Mouse (Mus musculus) brain, embryonic 18.5 days (tissue): Measurements from ENCODE around the gene Ifngr2.
"Not testable (repeated sequence)": the region's sequence is repeated elsewhere in the genome, so short reads cannot be mapped to it uniquely, and the experiment has no call there.

Experiments used
- DNase-seq: peaks from one replicate; pipeline ENCODE4 v3.0.0-alpha.2; 2012; ENCODE audit warnings: low read depth, low spot score

Ifngr2 gene

DNA sequence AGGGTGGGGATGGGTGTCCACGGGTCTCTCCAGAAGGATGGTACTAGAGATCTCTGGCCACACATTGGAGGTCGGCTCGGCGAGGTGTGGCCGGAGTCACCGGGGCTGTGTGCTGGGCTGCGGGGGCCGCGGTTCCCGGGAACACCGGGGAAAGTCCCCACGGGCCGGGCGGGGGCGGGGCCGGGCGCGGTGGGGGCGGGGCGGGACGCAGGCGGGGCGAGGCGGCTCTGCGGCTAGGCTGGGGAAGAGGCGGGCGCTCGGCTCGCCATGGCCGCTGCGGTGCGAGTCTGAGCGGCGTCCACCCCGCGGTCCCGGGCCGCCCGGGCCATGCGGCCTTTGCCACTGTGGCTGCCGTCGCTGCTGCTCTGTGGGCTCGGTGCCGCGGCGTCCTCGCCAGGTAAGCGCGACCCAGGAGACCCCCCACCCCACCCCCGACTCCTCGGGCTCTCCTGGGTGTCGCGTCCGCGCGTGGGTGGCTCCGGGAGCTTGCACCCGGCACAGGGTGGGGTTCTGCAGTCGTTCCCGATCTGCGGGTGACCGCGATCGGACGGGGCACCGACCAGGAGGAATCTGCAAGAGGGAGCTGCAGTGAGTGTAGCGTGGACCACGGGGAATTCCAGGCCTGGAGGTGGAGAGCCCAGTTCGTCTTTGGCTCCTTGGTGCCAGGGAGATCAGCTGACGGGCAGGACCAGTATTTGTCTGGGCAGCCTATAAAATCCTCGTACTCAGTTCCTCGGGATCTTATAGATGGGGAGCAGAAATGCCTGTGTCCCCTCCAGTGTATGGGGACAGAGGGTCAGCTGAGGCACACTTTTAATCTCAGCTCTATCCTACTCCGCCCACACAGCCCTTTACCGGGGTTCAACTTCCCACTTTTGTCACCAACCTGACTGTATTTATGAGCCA, at the start of gene Ifngr2:
Gene Ifngr2 (plus strand): TSS at position 237 of the 906 bp plus-strand sequence.
- DNase-seq = no peak

DNA sequence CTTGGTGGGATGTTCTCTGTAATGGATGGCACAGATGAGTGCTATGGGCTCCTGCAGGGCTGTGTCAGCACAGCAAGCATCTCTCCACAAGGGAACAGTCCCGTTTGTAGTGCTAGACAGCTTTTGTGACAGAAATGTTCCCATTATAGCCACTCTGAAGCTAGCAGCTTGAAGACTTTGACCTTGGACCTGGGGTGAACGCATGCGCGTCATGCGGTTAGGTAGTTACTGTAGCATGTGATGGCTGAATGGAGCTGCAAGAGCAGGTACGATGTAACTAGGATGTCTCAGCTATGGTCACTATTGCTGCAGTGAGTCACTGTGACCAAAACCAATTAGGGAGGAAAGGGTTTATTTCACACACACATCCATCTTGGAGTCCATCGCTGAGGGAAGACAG, 48.8 kb upstream of the Ifngr2 start:
- DNase-seq = no peak

DNA sequence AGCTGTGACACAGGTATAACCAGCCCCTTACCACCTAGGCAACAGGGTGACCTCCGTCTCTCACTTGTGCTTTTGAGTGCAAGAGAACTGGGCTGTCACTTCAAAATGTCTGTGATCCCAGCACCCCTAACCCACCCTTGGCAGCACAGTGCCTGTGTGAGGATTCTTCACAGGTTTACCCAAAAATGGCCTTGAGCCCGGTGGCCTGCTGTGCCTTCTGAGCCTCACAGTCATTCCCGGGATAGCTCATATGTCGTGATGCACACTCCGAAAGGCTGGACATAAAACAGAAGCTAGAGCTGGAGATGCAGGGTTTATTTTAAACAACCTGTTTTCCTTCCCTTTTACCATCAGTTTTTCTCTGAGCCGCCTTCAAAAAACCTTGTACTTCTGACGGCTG, 42.2 kb upstream of the Ifngr2 start:
- no peak for DNase-seq

DNA sequence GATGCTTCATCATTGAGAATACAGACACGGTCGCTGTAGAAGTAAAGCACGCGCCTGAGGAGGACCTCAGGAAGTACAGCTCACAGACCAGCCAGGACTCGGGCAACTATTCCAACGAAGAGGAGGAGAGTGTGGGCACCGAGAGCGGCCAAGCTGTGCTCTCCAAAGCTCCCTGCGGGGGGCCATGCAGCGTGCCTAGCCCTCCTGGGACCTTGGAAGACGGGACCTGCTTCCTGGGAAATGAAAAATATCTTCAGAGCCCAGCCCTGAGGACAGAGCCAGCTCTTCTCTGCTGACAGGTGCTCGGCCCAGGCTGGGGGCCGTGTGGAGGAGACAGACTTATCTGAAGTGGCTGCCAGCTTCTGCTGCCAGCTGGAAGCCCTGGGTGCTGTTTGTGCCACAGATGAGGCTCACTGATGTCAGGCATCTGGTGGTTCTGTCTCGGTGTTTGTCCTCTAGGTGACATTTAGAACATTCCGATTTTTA, 41.7 kb upstream of the Ifngr2 start:
- no peak for DNase-seq

DNA sequence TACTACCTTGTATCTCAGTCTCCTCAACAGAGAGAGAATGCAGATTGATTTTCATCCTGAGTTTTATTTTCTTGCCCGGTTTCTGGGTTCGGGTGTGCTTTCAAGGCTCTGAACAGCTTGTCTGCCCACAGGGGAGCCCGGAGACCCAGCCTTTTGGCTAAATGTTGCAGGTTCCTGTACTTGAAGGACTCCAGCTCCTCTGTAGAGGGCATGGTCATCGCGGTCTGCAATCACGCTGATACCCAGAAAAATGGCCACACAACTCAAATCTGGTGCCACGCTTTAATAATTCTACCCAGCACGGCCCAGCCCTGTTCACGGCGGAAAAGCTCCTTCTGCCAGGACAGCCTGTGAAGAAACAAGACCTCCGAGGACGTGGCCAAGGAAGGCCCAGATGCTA, 40.5 kb upstream of the Ifngr2 start:
- no peak for DNase-seq

DNA sequence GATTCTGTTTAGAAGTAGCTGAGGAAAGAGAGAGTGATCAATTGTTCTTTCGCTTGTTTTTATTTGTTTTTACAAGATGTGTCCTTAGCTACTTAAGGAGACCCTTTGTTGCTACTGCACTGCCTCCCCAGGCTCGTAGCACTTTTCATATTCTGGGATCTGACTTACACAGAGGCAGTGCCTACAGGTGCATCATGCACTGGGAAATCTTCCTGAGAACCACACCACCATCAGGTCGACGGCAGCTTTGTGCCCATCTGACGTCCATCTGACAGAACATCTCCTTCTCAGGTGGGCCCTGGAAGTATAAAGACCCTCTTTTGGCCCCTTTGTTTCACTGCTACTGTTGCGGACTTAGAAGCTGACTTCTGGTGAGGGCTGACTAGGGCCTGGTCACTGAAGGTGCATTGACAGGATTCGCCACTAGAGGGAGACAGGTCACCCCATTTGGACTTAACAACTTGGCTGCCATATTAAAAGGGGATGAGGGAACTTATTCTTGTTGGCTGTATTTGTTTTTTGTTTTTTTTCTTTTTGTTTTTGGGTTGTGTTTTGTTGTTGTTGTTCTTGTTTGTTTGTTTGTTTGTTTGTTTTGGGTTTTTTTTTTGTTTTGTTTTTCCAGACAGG, 34.6 kb upstream of the Ifngr2 start:
- peak; percentile 43 for DNase-seq

DNA sequence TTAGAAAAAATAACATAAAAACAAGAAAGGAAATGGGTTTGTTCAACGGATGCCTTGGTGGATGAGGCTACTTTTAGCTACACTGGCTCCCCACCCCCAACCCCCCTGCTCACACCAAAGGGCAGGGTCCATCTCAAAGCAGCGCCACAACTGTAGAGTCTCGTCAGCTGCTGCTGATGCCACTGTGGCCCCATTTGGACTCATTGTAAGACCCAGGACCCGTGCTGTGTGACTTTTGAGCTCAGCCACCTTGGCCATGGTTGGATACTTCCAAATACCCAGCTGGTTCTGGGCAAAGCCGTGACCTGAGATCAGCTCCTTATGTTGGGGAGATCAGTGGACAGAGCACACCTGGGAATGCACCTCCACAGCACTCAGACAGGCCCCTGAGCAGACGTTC, 33.8 kb upstream of the Ifngr2 start:
- DNase-seq = no peak

DNA sequence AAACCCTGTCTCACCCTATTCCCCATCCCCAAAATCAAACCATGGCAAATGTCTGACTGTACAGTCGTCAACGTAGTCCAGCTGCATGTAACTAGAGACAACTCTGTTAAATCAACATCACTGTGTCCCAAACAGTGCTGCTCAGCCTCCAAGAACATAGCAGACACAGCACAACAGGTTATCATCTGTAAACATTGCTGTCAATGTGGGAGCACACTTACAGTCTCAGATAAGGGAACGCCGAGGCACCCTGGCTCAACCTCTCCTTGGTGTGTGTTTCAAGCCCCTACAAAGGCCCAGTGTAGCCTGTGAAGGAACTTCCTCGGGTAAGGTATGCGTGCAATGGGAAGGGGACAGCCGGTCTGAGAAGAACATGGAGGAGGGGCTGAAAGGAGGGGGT, 29.9 kb upstream of the Ifngr2 start:
- no peak for DNase-seq

DNA sequence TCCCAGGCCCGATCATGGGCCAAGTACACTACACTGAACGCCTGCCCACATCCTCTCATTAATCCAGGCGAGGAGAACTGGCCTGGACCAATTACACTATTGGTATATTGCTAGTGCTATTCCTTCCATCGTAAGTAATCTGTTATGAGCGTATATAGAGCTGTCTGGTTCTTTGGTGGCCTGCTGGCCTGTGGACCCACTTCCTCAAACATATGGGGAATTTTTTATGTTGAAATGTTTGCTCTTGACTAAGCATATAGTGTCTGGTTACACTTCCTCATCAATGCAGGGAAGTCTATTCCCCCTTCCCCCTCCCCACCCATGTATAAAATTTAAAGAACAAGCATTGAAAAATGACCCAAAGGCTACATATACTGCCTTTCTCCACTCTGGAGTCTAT, 24.8 kb upstream of the Ifngr2 start:
- no peak for DNase-seq

DNA sequence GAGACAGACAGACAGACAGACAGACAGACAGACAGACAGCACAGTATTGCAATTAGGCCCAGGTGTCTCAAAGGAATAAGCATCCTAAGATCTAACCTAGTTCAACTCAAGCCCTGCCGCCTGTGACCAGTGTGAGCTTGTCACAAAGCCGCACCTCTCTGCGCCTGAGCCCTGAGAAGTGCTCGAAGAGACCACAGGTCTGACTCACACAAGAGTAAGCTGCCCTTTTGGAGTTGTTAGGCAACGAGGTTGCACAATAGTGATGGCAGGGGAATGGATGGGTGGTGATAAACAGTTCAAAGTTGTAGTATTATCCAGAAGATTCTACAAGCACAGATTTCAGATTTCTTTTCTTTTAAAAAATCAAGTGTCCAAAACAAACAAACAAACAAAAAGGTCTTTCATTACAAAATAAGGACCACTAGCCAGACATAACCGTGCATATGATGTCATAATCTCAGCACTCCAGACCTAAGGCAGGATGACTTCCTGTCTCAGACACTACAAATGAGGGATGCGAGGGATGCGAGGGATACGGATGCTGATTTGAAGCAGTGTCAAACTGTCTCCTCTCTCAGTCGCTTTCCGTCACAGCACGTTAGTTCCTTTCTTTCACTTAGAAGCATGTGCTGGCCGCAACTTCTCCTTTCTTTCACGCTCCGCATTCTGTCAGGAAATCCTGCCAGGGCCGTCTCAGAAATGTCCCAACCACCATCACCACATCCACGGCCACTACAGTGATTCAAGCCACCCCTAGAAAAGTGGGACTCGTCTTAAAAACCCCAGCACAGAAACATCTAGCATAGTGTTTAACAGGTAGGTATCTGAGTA, 24.2 kb upstream of the Ifngr2 start:
- DNase-seq = no peak

DNA sequence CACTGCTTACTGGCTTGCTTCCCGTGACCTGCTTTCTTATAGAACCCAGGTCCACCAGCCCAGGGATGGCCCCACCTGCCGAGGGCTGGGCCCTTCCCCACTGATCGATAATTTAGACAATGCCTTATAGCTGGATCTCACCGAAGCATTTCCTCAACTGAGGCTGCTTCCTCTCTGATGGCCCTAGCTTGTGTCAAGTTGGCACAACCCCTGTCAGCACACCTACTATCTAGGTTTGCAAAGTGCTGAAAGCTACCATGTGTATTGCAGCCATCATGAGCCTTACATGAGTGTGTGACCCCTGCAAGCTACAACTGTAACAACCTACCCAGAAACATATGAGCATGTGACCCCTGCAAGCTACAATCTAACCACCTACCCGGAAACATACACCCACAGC, 22.7 kb upstream of the Ifngr2 start:
- no peak for DNase-seq

DNA sequence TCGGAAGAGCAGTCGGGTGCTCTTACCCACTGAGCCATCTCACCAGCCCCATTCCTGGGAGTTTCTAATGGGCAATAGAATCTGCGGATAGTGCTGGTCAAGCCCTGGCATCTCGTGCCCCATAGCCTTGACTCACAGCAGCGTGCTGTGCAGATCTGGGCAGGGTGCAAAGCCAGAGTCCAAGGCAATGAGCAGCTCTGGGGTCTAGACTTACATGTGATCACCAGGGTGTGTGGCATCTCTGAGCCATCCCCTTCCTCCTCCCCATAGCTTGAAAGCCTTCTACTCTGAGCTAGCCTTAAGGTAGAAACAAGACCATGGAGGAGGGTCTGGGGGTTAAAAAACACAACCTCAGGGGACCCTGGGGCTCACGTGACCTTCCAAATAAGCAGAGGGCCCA, 20.6 kb upstream of the Ifngr2 start:
- DNase-seq = no peak

DNA sequence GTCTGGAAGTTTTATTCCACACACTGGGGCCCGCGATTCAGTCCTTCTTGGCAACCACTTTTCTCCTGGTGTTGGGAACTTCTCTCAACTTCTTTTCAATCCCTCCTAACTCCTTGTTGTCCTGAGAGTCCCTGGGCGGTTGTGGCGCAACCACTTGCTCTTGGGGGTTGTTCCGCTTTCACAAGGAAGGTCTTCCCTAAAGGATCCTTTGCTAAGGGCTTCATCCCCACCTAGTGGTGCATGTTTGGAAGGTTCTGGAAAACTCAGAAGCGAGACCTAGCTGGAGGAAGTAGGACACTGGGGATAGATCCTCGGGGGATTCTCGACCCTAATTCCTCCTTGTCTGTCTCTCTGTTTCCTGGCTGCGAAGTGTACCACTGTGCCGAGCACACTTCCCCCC, 19.8 kb upstream of the Ifngr2 start:
- no peak for DNase-seq

DNA sequence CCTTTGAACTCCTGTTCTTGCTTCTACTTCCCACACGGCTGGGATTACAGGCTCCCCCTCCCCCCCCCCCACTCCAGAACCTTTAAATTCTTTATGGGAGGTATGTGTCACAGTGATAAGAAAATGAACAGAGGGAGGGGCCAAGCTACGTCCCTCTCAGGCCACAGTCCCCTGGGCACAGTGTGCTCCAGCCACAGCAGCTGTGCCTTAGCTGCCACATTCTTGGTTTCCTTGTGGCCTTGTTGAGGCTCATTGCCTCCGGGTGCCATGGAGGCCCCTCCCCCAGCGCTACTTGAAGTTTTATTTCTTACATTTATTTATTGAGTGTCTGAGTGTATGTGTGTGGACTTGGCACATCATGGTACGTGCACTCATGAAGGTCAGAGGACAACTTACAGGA, 19.4 kb upstream of the Ifngr2 start:
- DNase-seq = no peak

DNA sequence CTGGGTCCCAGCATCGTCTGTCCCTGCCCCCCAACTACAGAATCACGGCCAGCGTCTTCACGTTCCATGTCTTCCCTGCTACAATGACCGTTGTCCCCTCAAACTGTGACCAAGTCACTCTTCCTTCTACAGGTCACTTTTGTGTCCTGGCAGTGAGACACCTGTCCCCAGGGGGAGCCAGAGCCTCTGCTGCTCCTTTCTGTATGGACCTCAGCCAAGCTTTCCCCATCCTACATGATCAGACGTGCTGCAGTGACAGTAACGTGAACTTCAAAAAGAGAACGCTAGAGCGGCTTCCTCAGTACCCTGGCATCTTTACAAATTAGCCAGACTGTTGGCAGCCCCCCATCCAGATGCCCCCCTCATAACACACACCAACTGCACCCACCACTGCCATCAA, 18.3 kb upstream of the Ifngr2 start:
- no peak for DNase-seq

DNA sequence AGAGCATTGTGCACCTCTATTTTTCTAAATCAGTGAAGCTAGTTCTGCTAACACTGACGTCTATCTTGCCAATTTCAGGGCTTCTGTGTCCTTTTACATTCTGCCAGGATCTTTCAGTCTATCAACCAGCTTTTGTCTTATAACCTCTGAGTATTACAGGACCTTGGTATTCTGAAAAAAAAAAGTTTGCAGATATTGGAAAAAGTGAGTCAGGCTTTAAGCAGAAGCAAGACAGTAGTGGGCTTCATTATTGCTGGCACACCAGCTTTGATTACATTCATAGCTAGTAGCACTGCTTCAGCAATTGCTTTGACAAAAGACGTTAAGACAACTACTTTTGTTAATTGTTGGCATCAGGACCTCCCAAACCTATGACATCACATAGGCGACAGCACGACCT, 16.0 kb upstream of the Ifngr2 start:
- not testable (repeated sequence) for DNase-seq

DNA sequence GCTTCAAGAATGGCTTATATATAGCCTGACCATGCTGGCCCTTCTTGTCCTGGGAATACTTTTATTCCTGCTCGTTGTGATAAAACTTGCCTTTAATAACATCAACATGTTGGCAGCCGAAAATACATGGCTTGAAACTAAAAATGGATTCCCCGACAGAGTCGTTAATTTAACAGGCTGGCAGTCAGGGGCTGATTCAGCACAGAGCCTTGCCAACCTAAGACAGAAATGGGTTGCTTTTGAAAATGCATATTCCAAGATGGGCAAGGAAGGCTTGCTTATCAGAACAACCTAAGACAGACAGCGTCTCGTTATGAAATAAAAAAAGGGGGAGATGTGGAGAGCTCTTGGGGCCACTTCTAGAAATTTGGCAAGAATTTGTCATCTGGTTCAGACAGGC, 15.0 kb upstream of the Ifngr2 start:
- DNase-seq = peak; percentile 20

DNA sequence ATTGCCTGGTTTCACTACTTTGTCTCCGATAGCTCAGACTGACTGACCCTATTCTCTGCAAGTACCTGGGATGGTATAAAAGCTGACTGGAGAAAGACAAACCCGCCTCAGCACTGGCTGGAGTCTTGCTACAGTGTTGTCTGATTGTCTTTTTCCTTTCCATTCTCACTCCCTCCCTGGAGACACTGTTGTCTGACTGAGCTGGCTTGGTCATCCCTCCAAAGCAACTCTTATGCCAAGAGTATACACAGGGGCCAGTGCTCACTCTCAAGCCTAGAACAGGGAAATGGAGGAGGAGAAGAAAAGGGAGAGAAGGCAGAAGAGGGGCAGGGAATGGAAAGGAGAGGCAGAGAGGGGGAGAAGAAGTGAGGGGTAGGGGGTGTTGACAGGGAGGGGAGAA, 14.4 kb upstream of the Ifngr2 start:
- DNase-seq = no peak

DNA sequence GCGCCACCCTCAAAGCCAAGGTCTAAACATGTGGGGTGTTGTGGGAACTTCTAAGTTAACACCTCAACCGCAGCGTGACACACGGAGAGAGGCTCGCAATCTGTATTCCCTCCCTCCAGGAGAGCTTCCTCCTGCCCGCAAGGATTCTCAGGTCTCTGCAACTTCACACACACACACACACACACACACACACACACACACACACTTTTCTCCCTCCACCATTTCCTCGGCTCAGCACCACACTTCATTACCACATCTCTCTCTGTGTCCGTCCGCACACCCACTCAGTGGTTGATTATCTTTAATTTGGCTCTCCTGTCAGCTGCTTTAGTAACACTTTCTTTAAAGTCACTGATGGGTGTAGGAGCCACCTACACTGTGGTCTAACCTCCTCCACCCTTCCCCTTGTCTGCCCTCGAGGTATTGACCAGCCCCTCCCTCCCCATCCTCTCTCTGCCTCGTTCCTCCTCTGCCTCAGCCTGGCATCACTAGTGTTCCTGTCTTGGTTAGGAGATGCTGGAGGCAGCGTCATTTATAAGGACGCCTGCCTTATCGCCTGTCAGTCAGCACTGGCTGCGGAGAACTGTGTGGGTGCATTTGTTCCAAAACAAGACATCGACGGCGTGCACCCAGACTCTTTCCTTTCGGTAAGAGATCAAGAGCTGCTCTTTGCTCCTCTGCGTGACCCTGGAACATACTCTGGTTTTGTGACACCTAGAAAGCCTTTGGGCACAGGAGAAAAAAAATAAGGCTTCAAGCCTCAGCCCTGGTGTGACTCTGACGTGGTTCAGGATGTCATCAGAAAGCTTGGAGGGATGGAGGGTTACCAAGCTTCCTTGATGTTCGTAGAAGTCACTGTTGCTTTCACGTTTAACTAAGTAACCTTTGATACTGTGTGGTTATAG, 13.5 kb upstream of the Ifngr2 start:
- DNase-seq = no peak

DNA sequence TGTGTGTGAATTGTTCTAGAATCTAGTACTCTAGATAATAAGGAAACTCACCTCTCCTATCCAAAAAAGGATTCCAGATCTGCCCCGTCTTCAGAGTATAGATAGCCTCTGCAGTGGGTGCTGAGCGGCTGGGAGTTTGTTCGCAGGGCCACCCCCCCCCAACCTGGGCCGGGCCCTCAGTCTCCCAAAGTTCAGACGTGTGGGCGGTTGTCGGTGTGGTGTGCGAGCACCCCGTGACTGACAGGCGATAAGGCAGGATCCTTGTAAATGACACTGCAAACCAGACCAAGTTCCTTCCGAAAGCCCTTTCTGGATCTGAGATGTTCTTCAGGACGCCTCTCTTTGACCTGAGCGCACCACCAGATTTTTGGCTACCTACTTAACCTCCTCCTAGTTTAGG, 12.4 kb upstream of the Ifngr2 start:
- DNase-seq = peak; percentile 64

DNA sequence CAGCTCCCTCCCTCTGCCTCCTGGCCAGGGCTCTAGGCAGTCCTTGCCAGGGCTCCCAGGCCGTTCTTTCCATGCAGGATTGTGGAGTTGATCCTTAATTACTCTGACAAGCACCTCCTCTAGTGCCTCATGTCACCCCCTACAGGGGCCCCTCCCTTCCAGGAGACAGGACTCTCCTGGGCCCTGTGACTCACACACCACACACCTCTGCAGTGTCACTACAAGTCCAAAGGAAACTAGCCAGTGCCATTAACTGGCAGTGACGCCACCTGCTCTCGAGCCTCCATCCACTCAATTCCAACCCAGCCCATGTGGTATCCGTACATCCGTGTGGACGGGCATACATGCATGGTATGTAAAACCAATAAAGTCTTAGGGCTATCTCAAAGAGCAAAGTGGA, 12.0 kb upstream of the Ifngr2 start:
- no peak for DNase-seq
